Mouse (Mus musculus): Measurements from ENCODE around the gene Ccdc6.

GRCm38 (mm10) chr10:70156431-70157165 lies 59.7 kb downstream of the Ccdc6 start:
- TF ChIP-seq POLR2A (IDR thresholded peaks at IDR 0.05; ENCODE audit: extremely low read depth, insufficient read depth, low read length) = no peak
- peak; percentile 72 for TF ChIP-seq CTCF (IDR thresholded peaks at IDR 0.05; ENCODE audit: low read depth, low read length)
